8 mouse cellular contexts compared by ENCODE assay signal in the genomic region with DNA sequence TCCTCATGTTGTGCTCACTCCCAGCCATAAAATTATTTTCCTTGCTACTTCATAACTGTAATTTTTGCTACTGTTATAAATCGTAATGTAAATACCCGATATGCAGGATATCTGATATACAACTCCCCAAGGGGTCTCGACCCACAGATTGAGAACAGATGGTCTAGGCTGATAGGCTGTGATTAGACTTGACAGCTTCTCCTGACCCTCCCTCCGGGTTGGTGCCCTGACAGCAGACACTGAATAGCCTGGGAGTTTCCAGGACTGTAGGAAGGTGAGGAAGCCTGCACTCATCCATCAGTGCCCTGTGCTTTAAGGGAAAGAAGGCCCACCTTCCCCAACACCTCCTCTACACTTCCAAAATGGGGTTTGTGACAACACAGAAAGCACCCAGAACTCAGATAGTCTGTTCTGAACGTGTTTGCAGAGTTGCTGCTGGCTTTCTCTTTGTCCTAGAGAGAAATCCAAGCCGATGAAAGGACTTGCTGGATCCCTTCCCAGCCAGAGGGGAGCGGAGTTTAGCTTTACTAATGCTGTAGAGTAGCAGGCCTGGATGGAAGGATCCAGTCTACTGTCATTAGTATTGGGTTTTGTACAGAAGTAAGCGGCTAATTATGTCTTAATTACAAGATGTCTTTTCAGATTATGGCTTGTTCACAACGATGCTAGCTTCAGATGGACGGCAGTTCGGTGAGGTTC.
DNase-seq lines count a peak whose midpoint lies in the region; ATAC-seq and TF ChIP-seq lines count a peak whose summit lies in the region.

No protein-coding gene starts in this region.

- H3K9ac ChIP-seq in forebrain, embryonic 16.5 days (replicated peaks; ENCODE audit: low read depth, low read length): no peak overlapping the region
- no peak overlapping the region for H3K9ac ChIP-seq in forebrain, embryonic 12.5 days
- H3K9ac ChIP-seq in lung, embryonic 14.5 days: no peak overlapping the region
- no peak overlapping the region for H3K9ac ChIP-seq in embryonic facial prominence, embryonic 11.5 days (replicated peaks; ENCODE audit: low read length)
- no peak overlapping the region for H3K9ac ChIP-seq in neural tube, embryonic 14.5 days (replicated peaks; ENCODE audit: low read depth, low read length)

- WGBS in forebrain, embryonic 16.5 days: 48% methylated on average over 11 of the region's 11 CpGs
- 73% methylated on average over 11 of the region's 11 CpGs for WGBS in forebrain, embryonic 12.5 days
- 48% methylated on average over 11 of the region's 11 CpGs for WGBS in lung, embryonic 14.5 days
- WGBS in embryonic facial prominence, embryonic 11.5 days: 44% methylated on average over 11 of the region's 11 CpGs
- 63% methylated on average over 11 of the region's 11 CpGs for WGBS in neural tube, embryonic 14.5 days

- peak overlapping the region; percentile 0; the same call in 1 of the 2 replicates for H3K27ac ChIP-seq in forebrain, embryonic 16.5 days (ENCODE audit: low read length)
- no peak overlapping the region for H3K27ac ChIP-seq in forebrain, embryonic 12.5 days
- H3K27ac ChIP-seq in lung, embryonic 14.5 days (ENCODE audit: low read depth): peak overlapping the region; percentile 6; the same call in 1 of the 2 replicates
- no peak overlapping the region for H3K27ac ChIP-seq in embryonic facial prominence, embryonic 11.5 days (replicated peaks; ENCODE audit: low read depth, low read length)
- peak overlapping the region; percentile 3; the same call in 1 of the 2 replicates for H3K27ac ChIP-seq in neural tube, embryonic 14.5 days (ENCODE audit: low read depth, low read length)

- TF ChIP-seq CTCF in lung, embryonic 14.5 days (IDR thresholded peaks at IDR 0.05; ENCODE audit: low read depth): peak; percentile 17; the same call in 1 of the 2 replicates

- H3K27me3 ChIP-seq in forebrain, embryonic 16.5 days (replicated peaks; ENCODE audit: control insufficient read depth, insufficient read depth, low read length): no peaks in the 10 kb centered on the region
- peaks cover 57% of the 10 kb centered on the region for H3K27me3 ChIP-seq in forebrain, embryonic 12.5 days
- no peaks in the 10 kb centered on the region for H3K27me3 ChIP-seq in lung, embryonic 14.5 days (ENCODE audit: insufficient read depth, low read length)
- H3K27me3 ChIP-seq in embryonic facial prominence, embryonic 11.5 days (ENCODE audit: control insufficient read depth, insufficient read depth, low read length): no peaks in the 10 kb centered on the region
- H3K27me3 ChIP-seq in neural tube, embryonic 14.5 days (ENCODE audit: control insufficient read depth, insufficient read depth, low read length): no peaks in the 10 kb centered on the region

- H3K4me3 ChIP-seq in forebrain, embryonic 16.5 days (replicated peaks; ENCODE audit: low read length): no peak overlapping the region
- H3K4me3 ChIP-seq in forebrain, embryonic 12.5 days (replicated peaks): no peak overlapping the region
- H3K4me3 ChIP-seq in lung, embryonic 14.5 days (ENCODE audit: low read depth, low read length): no peak overlapping the region
- no peak overlapping the region for H3K4me3 ChIP-seq in embryonic facial prominence, embryonic 11.5 days (ENCODE audit: low read depth, low read length)
- no peak overlapping the region for H3K4me3 ChIP-seq in neural tube, embryonic 14.5 days (ENCODE audit: low read depth, low read length)

- DNase-seq in lung, embryonic 14.5 days: peak; percentile 78
- DNase-seq in lung, postnatal 36 days: no peak
- peak; percentile 66 for DNase-seq in embryonic facial prominence, embryonic 11.5 days (ENCODE audit: low spot score)
- DNase-seq in adrenal gland, postnatal 14 days: no peak
- DNase-seq in kidney, postnatal 25 days: no peak

- H3K4me2 ChIP-seq in forebrain, embryonic 16.5 days (ENCODE audit: low read length): no peak overlapping the region
- no peak overlapping the region for H3K4me2 ChIP-seq in forebrain, embryonic 12.5 days
- H3K4me2 ChIP-seq in lung, embryonic 14.5 days: no peak overlapping the region
- no peak overlapping the region for H3K4me2 ChIP-seq in embryonic facial prominence, embryonic 11.5 days (ENCODE audit: low read depth, low read length)
- no peak overlapping the region for H3K4me2 ChIP-seq in neural tube, embryonic 14.5 days (ENCODE audit: low read depth, low read length)

- no peaks in the 10 kb centered on the region for H3K36me3 ChIP-seq in forebrain, embryonic 16.5 days (ENCODE audit: control insufficient read depth, insufficient read depth)
- H3K36me3 ChIP-seq in forebrain, embryonic 12.5 days (replicated peaks): no peaks in the 10 kb centered on the region
- H3K36me3 ChIP-seq in lung, embryonic 14.5 days (ENCODE audit: insufficient read depth): no peaks in the 10 kb centered on the region
- no peaks in the 10 kb centered on the region for H3K36me3 ChIP-seq in embryonic facial prominence, embryonic 11.5 days (replicated peaks; ENCODE audit: control insufficient read depth, insufficient read depth, low read depth, low read length)
- no peaks in the 10 kb centered on the region for H3K36me3 ChIP-seq in neural tube, embryonic 14.5 days (ENCODE audit: control insufficient read depth, insufficient read depth, low read length)

- no peaks in the 10 kb centered on the region for H3K9me3 ChIP-seq in forebrain, embryonic 16.5 days (ENCODE audit: control insufficient read depth, low read length)
- H3K9me3 ChIP-seq in forebrain, embryonic 12.5 days: no peaks in the 10 kb centered on the region
- no peaks in the 10 kb centered on the region for H3K9me3 ChIP-seq in lung, embryonic 14.5 days (ENCODE audit: low read depth, low read length)
- no peaks in the 10 kb centered on the region for H3K9me3 ChIP-seq in embryonic facial prominence, embryonic 11.5 days (replicated peaks; ENCODE audit: control insufficient read depth, low read length)
- no peaks in the 10 kb centered on the region for H3K9me3 ChIP-seq in neural tube, embryonic 14.5 days (ENCODE audit: control insufficient read depth, low read length)

- H3K4me1 ChIP-seq in forebrain, embryonic 16.5 days (replicated peaks; ENCODE audit: control insufficient read depth, insufficient read depth, low read length): peaks cover 24% of the 10 kb centered on the region
- peaks cover 32% of the 10 kb centered on the region for H3K4me1 ChIP-seq in forebrain, embryonic 12.5 days
- peaks cover 17% of the 10 kb centered on the region for H3K4me1 ChIP-seq in lung, embryonic 14.5 days (ENCODE audit: insufficient read depth)
- H3K4me1 ChIP-seq in embryonic facial prominence, embryonic 11.5 days (ENCODE audit: control insufficient read depth, insufficient read depth, low read length): peaks cover 2% of the 10 kb centered on the region; the same call in 1 of the 2 replicates
- peaks cover 11% of the 10 kb centered on the region for H3K4me1 ChIP-seq in neural tube, embryonic 14.5 days (ENCODE audit: control insufficient read depth, insufficient read depth, low read length)

- ATAC-seq in forebrain, embryonic 16.5 days: peak; percentile 51
- ATAC-seq in forebrain, embryonic 12.5 days (ENCODE audit: low FRiP score): no peak
- ATAC-seq in lung, embryonic 14.5 days (ENCODE audit: insufficient read depth): no peak
- 0 out of 2 replicates have a peak, but pooled peaks have one; percentile 53 for ATAC-seq in embryonic facial prominence, embryonic 11.5 days (replicated peaks; ENCODE audit: insufficient number of reproducible peaks, low FRiP score, low TSS enrichment, low read depth)
- ATAC-seq in neural tube, embryonic 14.5 days (ENCODE audit: low read depth): no peak

Comparison
In these comparisons a context has a peak if more than half of its experiments do, and no peak if none do; other contexts are left out.
1. ATAC-seq: peak in forebrain, embryonic 16.5 days (single experiment) and embryonic facial prominence, embryonic 11.5 days (single experiment); none in forebrain, embryonic 12.5 days (single experiment), lung, embryonic 14.5 days (single experiment) and neural tube, embryonic 14.5 days (single experiment).
2. H3K27ac ChIP-seq: peak in forebrain, embryonic 16.5 days (single experiment), lung, embryonic 14.5 days (single experiment) and neural tube, embryonic 14.5 days (single experiment); none in forebrain, embryonic 12.5 days (single experiment) and embryonic facial prominence, embryonic 11.5 days (single experiment).
3. DNase-seq: peak in lung, embryonic 14.5 days (single experiment) and embryonic facial prominence, embryonic 11.5 days (single experiment); none in lung, postnatal 36 days (single experiment), adrenal gland, postnatal 14 days (single experiment) and kidney, postnatal 25 days (0 of 2).